Mouse (Mus musculus) cerebellum, postnatal 25 days (tissue): ENCODE data around the gene Cep83.

ENCODE experiments used
- DNase-seq, 2 experiments: peaks; one replicate each; pipeline ENCODE4 v3.0.0; 2021; ENCODE audit warnings: mixed read lengths in 2 of 2

The Cep83 gene

GRCm38 (mm10) chr10:94827890-94828733, 139.7 kb downstream of the Cep83 start:
- DNase-seq = no peak

- DNase-seq = no peak
Observed at GRCm38 (mm10) chr10:94828734-94829230, 140.3 kb downstream of the Cep83 start.

- DNase-seq = peak; percentile 64 to 80
Observed at GRCm38 (mm10) chr10:94829407-94829806, 141.0 kb downstream of the Cep83 start.

- DNase-seq = no peak
Observed at GRCm38 (mm10) chr10:94835874-94836273, 147.4 kb downstream of the Cep83 start.
